Mouse (Mus musculus): ENCODE results near the gene Cd47. TPM values are rescaled to one million over a fixed set of nuclear protein-coding genes. Genes with fewer than 3 reads are reported as not detected.

Gene Cd47
- polyA plus RNA-seq, 1 experiment: 79.4 TPM

DNA sequence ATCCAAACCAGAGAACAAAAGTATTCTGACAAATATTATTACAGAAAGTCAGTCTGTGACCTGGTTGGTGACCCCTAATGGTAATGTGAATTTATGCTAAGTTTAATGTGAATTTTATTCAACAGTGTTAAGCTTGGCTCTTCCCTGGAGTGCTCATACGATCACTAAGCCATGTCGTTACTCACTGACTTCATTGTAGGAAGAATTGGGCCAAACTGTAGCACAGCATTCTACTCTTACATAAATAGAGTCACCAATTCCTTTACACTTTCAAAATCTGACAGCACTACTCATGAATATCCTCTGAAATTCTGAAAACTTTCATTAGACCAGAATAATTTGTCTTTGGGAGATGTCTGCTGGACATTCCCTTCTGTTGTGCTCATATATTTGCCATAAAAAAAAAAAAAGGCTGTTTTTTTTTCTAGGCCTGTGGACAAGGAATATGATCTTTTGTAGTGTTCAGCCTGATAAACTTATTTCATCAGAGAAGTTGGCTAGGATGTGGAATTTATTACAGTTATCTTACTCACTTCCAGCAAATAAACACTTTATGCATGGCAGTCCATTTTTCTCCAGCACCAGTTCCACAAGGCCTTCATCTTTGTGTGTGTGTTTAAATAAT is 88.8 kb downstream of the Cd47 start:
- Histone ChIP-seq H3K4me3 (no peak overlapping the region), H3K79me2 (ENCODE audit: control insufficient read depth, insufficient read depth) (peaks cover 49% of the 10 kb centered on the region), H3K36me3 (ENCODE audit: control insufficient read depth, insufficient read depth) (peaks cover 7% of the 10 kb centered on the region), H3K4me2 (ENCODE audit: low read depth) (no peak overlapping the region), H3K27me3 (ENCODE audit: control insufficient read depth, insufficient read depth, insufficient read length) (no peaks in the 10 kb centered on the region), H3ac (ENCODE audit: control insufficient read depth, insufficient read length) (no peak overlapping the region)
- TF ChIP-seq TCF3 (IDR thresholded peaks at IDR 0.05; ENCODE audit: insufficient read length, low read depth) (no peak), MAX (IDR thresholded peaks at IDR 0.05; ENCODE audit: low read depth) (no peak), USF1 (IDR thresholded peaks at IDR 0.05; ENCODE audit: low read depth) (no peak), TCF12 (IDR thresholded peaks at IDR 0.05; ENCODE audit: insufficient read depth, poor library complexity, severe bottlenecking) (no peak), REST (IDR thresholded peaks at IDR 0.05; ENCODE audit: insufficient read depth, insufficient read length) (no peak)

- Histone ChIP-seq H3K4me2 (ENCODE audit: low read depth) (no peak overlapping the region), H3K4me3 (no peak overlapping the region), H3K27me3 (ENCODE audit: control insufficient read depth, insufficient read depth, insufficient read length) (no peaks in the 10 kb centered on the region), H3K36me3 (ENCODE audit: control insufficient read depth, insufficient read depth) (peaks cover 16% of the 10 kb centered on the region), H3ac (ENCODE audit: control insufficient read depth, insufficient read length) (no peak overlapping the region), H3K79me2 (ENCODE audit: control insufficient read depth, insufficient read depth) (peaks cover 43% of the 10 kb centered on the region)
- TF ChIP-seq POLR2A (IDR thresholded peaks at IDR 0.05; ENCODE audit: insufficient read length, low read depth): no peak
- no peak for TF ChIP-seq TCF3 (IDR thresholded peaks at IDR 0.05; ENCODE audit: insufficient read length, low read depth)
These were observed 91.9 kb downstream of the Cd47 start for GRCm38 (mm10) chr16:49892252-49892651.

- TF ChIP-seq USF1 (IDR thresholded peaks at IDR 0.05; ENCODE audit: low read depth) (no peak), MYOG (IDR thresholded peaks at IDR 0.05; ENCODE audit: control insufficient read depth in 1 of 3, insufficient read depth in 1 of 3, insufficient read length in 2 of 3, low read depth in 2 of 3) (no peak), TCF12 (IDR thresholded peaks at IDR 0.05; ENCODE audit: insufficient read depth, poor library complexity, severe bottlenecking) (no peak), E2F4 (IDR thresholded peaks at IDR 0.05; ENCODE audit: insufficient read depth) (no peak), CEBPB (IDR thresholded peaks at IDR 0.05; ENCODE audit: insufficient read depth, poor library complexity, severe bottlenecking) (no peak), SRF (IDR thresholded peaks at IDR 0.05; ENCODE audit: control insufficient read depth, insufficient read length, low read depth) (no peak), POLR2AphosphoS2 (IDR thresholded peaks at IDR 0.05; ENCODE audit: insufficient read length, low read depth) (no peak), POLR2A (IDR thresholded peaks at IDR 0.05; ENCODE audit: insufficient read length, low read depth) (no peak), REST (IDR thresholded peaks at IDR 0.05; ENCODE audit: insufficient read depth, insufficient read length) (no peak), MYOD1 (IDR thresholded peaks at IDR 0.05; ENCODE audit: control insufficient read depth in 1 of 3, insufficient read length in 2 of 3, low read depth in 2 of 3) (no peak), TCF3 (IDR thresholded peaks at IDR 0.05; ENCODE audit: insufficient read length, low read depth) (no peak), MAX (IDR thresholded peaks at IDR 0.05; ENCODE audit: low read depth) (no peak)
- peaks cover 39% of the 10 kb centered on the region for H3K79me2 ChIP-seq (ENCODE audit: control insufficient read depth, insufficient read depth)
These were observed 92.6 kb downstream of the Cd47 start for GRCm38 (mm10) chr16:49892945-49893344.

GRCm38 (mm10) chr16:49894624-49895023 is 94.3 kb downstream of the Cd47 start:
- H3K79me2 ChIP-seq (ENCODE audit: control insufficient read depth, insufficient read depth): peaks cover 26% of the 10 kb centered on the region
- H3K4me3 ChIP-seq: no peak overlapping the region
- H3K36me3 ChIP-seq (ENCODE audit: control insufficient read depth, insufficient read depth): peaks cover 27% of the 10 kb centered on the region
- no peaks in the 10 kb centered on the region for H3K27me3 ChIP-seq (ENCODE audit: control insufficient read depth, insufficient read depth, insufficient read length)
- no peak overlapping the region for H3ac ChIP-seq (ENCODE audit: control insufficient read depth, insufficient read length)
- no peak overlapping the region for H3K4me2 ChIP-seq (ENCODE audit: low read depth)
- TF ChIP-seq MYOD1 (IDR thresholded peaks at IDR 0.05; ENCODE audit: control insufficient read depth in 1 of 3, insufficient read length in 2 of 3, low read depth in 2 of 3) (no peak), MYOG (IDR thresholded peaks at IDR 0.05; ENCODE audit: control insufficient read depth in 1 of 3, insufficient read depth in 1 of 3, insufficient read length in 2 of 3, low read depth in 2 of 3) (no peak), E2F4 (IDR thresholded peaks at IDR 0.05; ENCODE audit: insufficient read depth) (no peak), TCF3 (IDR thresholded peaks at IDR 0.05; ENCODE audit: insufficient read length, low read depth) (no peak), MAX (IDR thresholded peaks at IDR 0.05; ENCODE audit: low read depth) (no peak), REST (IDR thresholded peaks at IDR 0.05; ENCODE audit: insufficient read depth, insufficient read length) (no peak)

More at GRCm38 (mm10) chr16:49892945-49893344, 92.6 kb downstream of the Cd47 start:
- no peak overlapping the region for H3ac ChIP-seq (ENCODE audit: control insufficient read depth, insufficient read length)
- H3K36me3 ChIP-seq (ENCODE audit: control insufficient read depth, insufficient read depth): peaks cover 20% of the 10 kb centered on the region
- H3K4me3 ChIP-seq: no peak overlapping the region
- no peak overlapping the region for H3K4me2 ChIP-seq (ENCODE audit: low read depth)
- H3K27me3 ChIP-seq (ENCODE audit: control insufficient read depth, insufficient read depth, insufficient read length): no peaks in the 10 kb centered on the region

- Histone ChIP-seq H3K4me3 (no peak overlapping the region), H3ac (ENCODE audit: control insufficient read depth, insufficient read length) (no peak overlapping the region), H3K27me3 (ENCODE audit: control insufficient read depth, insufficient read depth, insufficient read length) (no peaks in the 10 kb centered on the region), H3K79me2 (ENCODE audit: control insufficient read depth, insufficient read depth) (peaks cover 13% of the 10 kb centered on the region), H3K4me2 (ENCODE audit: low read depth) (no peak overlapping the region), H3K36me3 (ENCODE audit: control insufficient read depth, insufficient read depth) (peaks cover 42% of the 10 kb centered on the region)
- no peak for TF ChIP-seq USF1 (IDR thresholded peaks at IDR 0.05; ENCODE audit: low read depth)
- TF ChIP-seq POLR2AphosphoS2 (IDR thresholded peaks at IDR 0.05; ENCODE audit: insufficient read length, low read depth): peak; percentile 54
These were observed 95.8 kb downstream of the Cd47 start for GRCm38 (mm10) chr16:49896132-49896531.

- no peaks in the 10 kb centered on the region for H3K79me2 ChIP-seq (ENCODE audit: control insufficient read depth, insufficient read depth)
- H3K36me3 ChIP-seq (ENCODE audit: control insufficient read depth, insufficient read depth): peaks cover 60% of the 10 kb centered on the region
- TF ChIP-seq TCF3 (IDR thresholded peaks at IDR 0.05; ENCODE audit: insufficient read length, low read depth) (no peak), MAX (IDR thresholded peaks at IDR 0.05; ENCODE audit: low read depth) (no peak), REST (IDR thresholded peaks at IDR 0.05; ENCODE audit: insufficient read depth, insufficient read length) (no peak), POLR2AphosphoS2 (IDR thresholded peaks at IDR 0.05; ENCODE audit: insufficient read length, low read depth) (no peak)
- H3K27me3 ChIP-seq (ENCODE audit: control insufficient read depth, insufficient read depth, insufficient read length): no peaks in the 10 kb centered on the region
- H3ac ChIP-seq (ENCODE audit: control insufficient read depth, insufficient read length): no peak overlapping the region
- no peak overlapping the region for H3K4me2 ChIP-seq (ENCODE audit: low read depth)
- no peak overlapping the region for H3K4me3 ChIP-seq
These were observed 101.1 kb downstream of the Cd47 start for GRCm38 (mm10) chr16:49901395-49901794.

Measured in myocyte (in vitro differentiated cells).